In the genomic region with DNA sequence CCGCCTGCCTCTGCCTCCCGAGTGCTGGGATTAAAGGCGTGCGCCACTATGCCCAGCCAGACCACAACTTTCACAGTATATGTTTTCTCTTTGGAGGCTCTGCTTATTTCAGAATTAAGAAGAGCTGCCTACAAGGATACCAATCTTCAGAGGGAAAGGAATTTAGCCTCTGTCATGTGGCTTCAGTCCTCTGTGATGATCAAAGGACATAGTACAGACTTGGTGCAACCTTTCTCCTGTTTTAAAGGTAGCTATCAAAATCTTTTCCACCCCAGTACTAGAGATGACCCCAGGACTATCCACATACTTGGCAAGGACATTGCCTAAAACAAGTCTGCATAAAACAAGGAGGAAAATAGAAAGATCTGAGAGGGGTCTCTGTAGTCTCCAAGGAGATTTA, we compare ENCODE assay signal across 17 mouse cellular contexts. TPM values are rescaled to one million over a fixed set of nuclear protein-coding genes. Genes with fewer than 3 reads are reported as not detected.
DNase-seq lines count a peak whose midpoint lies in the region; ATAC-seq and TF ChIP-seq lines count a peak whose summit lies in the region.
"Had no signal": no experiment of that assay in that cellular context is flagged by ENCODE, and none has a peak within 500 bp of the region (broad histone marks: within the 10 kb centered on the region; RNA-seq: fewer than 3 reads in every experiment).

No protein-coding gene starts in this region.

- no peak for DNase-seq in heart, postnatal 25 days (ENCODE audit: low spot score)
- no peak for DNase-seq in lung, embryonic 14.5 days
- DNase-seq in lung, postnatal 36 days: no peak
- peak; percentile 80 for DNase-seq in kidney, adult 9 months
- peak; percentile 16 for DNase-seq in yolk sac, embryonic 10.5 days (ENCODE audit: low spot score)
- DNase-seq in embryonic facial prominence, embryonic 10.5 days (ENCODE audit: low spot score): no peak
- DNase-seq: adrenal gland, postnatal 25 days; cerebellum, adult 2 months; heart, adult 18-20 months; layer of hippocampus, postnatal 36 days; midbrain, embryonic 14.5 days had no signal

- no peak for TF ChIP-seq CTCF in lung, embryonic 14.5 days (IDR thresholded peaks at IDR 0.05; ENCODE audit: low read depth)

- H3K9ac ChIP-seq in heart, embryonic 16.5 days (ENCODE audit: low read length): no peak overlapping the region
- no peak overlapping the region for H3K9ac ChIP-seq in lung, embryonic 14.5 days
- H3K9ac ChIP-seq: embryonic facial prominence, embryonic 12.5 days; hindbrain, embryonic 14.5 days had no signal

- 93% methylated on average over 4 of the region's 4 CpGs for WGBS in heart, embryonic 16.5 days
- WGBS in lung, embryonic 14.5 days: 92% methylated on average over 4 of the region's 4 CpGs
- WGBS in embryonic facial prominence, embryonic 10.5 days: 90% methylated on average over 4 of the region's 4 CpGs

- H3K4me2 ChIP-seq in heart, embryonic 16.5 days (ENCODE audit: low read depth, low read length): no peak overlapping the region
- H3K4me2 ChIP-seq in lung, embryonic 14.5 days: no peak overlapping the region
- H3K4me2 ChIP-seq: embryonic facial prominence, embryonic 12.5 days; hindbrain, embryonic 14.5 days; liver, embryonic 11.5 days had no signal

- H3K27ac ChIP-seq in heart, embryonic 16.5 days (ENCODE audit: low read length): peak overlapping the region; percentile 51
- H3K27ac ChIP-seq in lung, embryonic 14.5 days (ENCODE audit: low read depth): peak overlapping the region; percentile 37
- no peak overlapping the region for H3K27ac ChIP-seq in embryonic facial prominence, embryonic 10.5 days (replicated peaks)
- H3K27ac ChIP-seq: embryonic facial prominence, embryonic 12.5 days had no signal

- no peaks in the 10 kb centered on the region for H3K27me3 ChIP-seq in heart, embryonic 16.5 days (ENCODE audit: control insufficient read depth, insufficient read depth, low read length)
- no peaks in the 10 kb centered on the region for H3K27me3 ChIP-seq in lung, embryonic 14.5 days (ENCODE audit: insufficient read depth, low read length)
- no peaks in the 10 kb centered on the region for H3K27me3 ChIP-seq in embryonic facial prominence, embryonic 10.5 days (replicated peaks; ENCODE audit: low read depth, poor library complexity, severe bottlenecking)
- H3K27me3 ChIP-seq: embryonic facial prominence, embryonic 12.5 days had no signal

- intact Hi-C loops in heart, postnatal 25 days (cut with DNase I): no loop called here

- no peak for ATAC-seq in heart, embryonic 16.5 days (replicated peaks; ENCODE audit: extremely low read depth, insufficient read depth, low FRiP score)
- no peak for ATAC-seq in lung, embryonic 14.5 days (ENCODE audit: insufficient read depth)
- ATAC-seq: forebrain, embryonic 16.5 days had no signal

- no peaks in the 10 kb centered on the region for H3K9me3 ChIP-seq in heart, embryonic 16.5 days (replicated peaks; ENCODE audit: control insufficient read depth, low read length)
- no peaks in the 10 kb centered on the region for H3K9me3 ChIP-seq in lung, embryonic 14.5 days (ENCODE audit: low read depth, low read length)
- no peaks in the 10 kb centered on the region for H3K9me3 ChIP-seq in embryonic facial prominence, embryonic 10.5 days
- H3K9me3 ChIP-seq: embryonic facial prominence, embryonic 12.5 days had no signal

- H3K4me1 ChIP-seq in heart, embryonic 16.5 days (ENCODE audit: control insufficient read depth, insufficient read depth, low read length): peaks cover 16% of the 10 kb centered on the region
- H3K4me1 ChIP-seq in lung, embryonic 14.5 days (ENCODE audit: insufficient read depth): 0 out of 2 replicates have a peak, but pooled peaks cover 4% of the 10 kb centered on the region
- no peaks in the 10 kb centered on the region for H3K4me1 ChIP-seq in embryonic facial prominence, embryonic 10.5 days

- no peaks in the 10 kb centered on the region for H3K36me3 ChIP-seq in heart, embryonic 16.5 days (ENCODE audit: control insufficient read depth, insufficient read depth)
- no peaks in the 10 kb centered on the region; the same call in 1 of the 2 replicates for H3K36me3 ChIP-seq in lung, embryonic 14.5 days (ENCODE audit: insufficient read depth)
- H3K36me3 ChIP-seq in embryonic facial prominence, embryonic 10.5 days (replicated peaks): peaks cover 35% of the 10 kb centered on the region
- H3K36me3 ChIP-seq: embryonic facial prominence, embryonic 12.5 days had no signal

- no peak overlapping the region for H3K4me3 ChIP-seq in heart, embryonic 16.5 days (ENCODE audit: low read length)
- no peak overlapping the region for H3K4me3 ChIP-seq in lung, embryonic 14.5 days (ENCODE audit: low read depth, low read length)
- H3K4me3 ChIP-seq in embryonic facial prominence, embryonic 10.5 days: no peak overlapping the region
- H3K4me3 ChIP-seq: embryonic facial prominence, embryonic 12.5 days; myocyte had no signal

RNA-seq across cellular contexts. Expression of a gene that starts 34.0 kb away (rescaled TPM):
- 42.3 and 42.7 TPM in 2 replicates for polyA plus RNA-seq in heart, embryonic 16.5 days (2015; fragmentation: Nextera tagmentation; extraction: Ambion mirVana)
- total RNA-seq in heart, postnatal 25 days (2021): 10 to 100 TPM; 19.0 to 24.4 TPM
- 73.7 and 73.9 TPM in 2 replicates for polyA plus RNA-seq in lung, embryonic 14.5 days (2014; fragmentation: Nextera tagmentation; extraction: Ambion mirVana)
- 103 and 106 TPM in 2 replicates for polyA plus RNA-seq in embryonic facial prominence, embryonic 10.5 days (2016; fragmentation: Nextera tagmentation; extraction: Ambion mirVana)

RNA-seq across cellular contexts. Expression of a gene that starts 44.6 kb away (rescaled TPM):
- 86.1 and 87.5 TPM in 2 replicates for polyA plus RNA-seq in heart, embryonic 16.5 days (2015; fragmentation: Nextera tagmentation; extraction: Ambion mirVana)
- total RNA-seq in heart, postnatal 25 days (2021): 10 to 100 TPM; 45.9 to 49.2 TPM
- polyA plus RNA-seq in lung, embryonic 14.5 days (2014; fragmentation: Nextera tagmentation; extraction: Ambion mirVana): 6.1 and 7.2 TPM in 2 replicates
- 1.3 and 1.4 TPM in 2 replicates for polyA plus RNA-seq in embryonic facial prominence, embryonic 10.5 days (2016; fragmentation: Nextera tagmentation; extraction: Ambion mirVana)

Comparison
In these comparisons a context has a peak if more than half of its experiments do, and no peak if none do; other contexts are left out.
1. DNase-seq: peak in kidney, adult 9 months (single experiment) and yolk sac, embryonic 10.5 days (single experiment); none in heart, postnatal 25 days (single experiment), lung, embryonic 14.5 days (single experiment), lung, postnatal 36 days (single experiment) and embryonic facial prominence, embryonic 10.5 days (single experiment).
2. RNA of a gene that starts 44.6 kb away (polyA plus RNA-seq): 86.1 to 87.5 TPM in heart, embryonic 16.5 days; 6.1 to 7.2 TPM in lung, embryonic 14.5 days and 1.3 to 1.4 TPM in embryonic facial prominence, embryonic 10.5 days; every median in the first group is over 10 times any median in the second.